Mouse (Mus musculus) testis, adult 2 months (tissue): ENCODE results near the gene Slc4a2.

Experiments used
- CTCF ChIP-seq: fragments of 200-500 bp; IDR thresholded peaks from 2 replicates; pipeline ENCODE4 v1.5.1; 2012; ENCODE audit warnings: low read depth, mild to moderate bottlenecking, inconsistent platforms, low read length, moderate library complexity; ENCODE audit not compliant: control insufficient read depth, insufficient read depth, insufficient replicate concordance
- POLR2A ChIP-seq: fragments of 200-500 bp; IDR thresholded peaks from 2 replicates; pipeline ENCODE4 v1.6.1; 2012; ENCODE audit warnings: low read depth, mild to moderate bottlenecking, inconsistent platforms, low read length, moderate library complexity; ENCODE audit not compliant: control insufficient read depth

DNA sequence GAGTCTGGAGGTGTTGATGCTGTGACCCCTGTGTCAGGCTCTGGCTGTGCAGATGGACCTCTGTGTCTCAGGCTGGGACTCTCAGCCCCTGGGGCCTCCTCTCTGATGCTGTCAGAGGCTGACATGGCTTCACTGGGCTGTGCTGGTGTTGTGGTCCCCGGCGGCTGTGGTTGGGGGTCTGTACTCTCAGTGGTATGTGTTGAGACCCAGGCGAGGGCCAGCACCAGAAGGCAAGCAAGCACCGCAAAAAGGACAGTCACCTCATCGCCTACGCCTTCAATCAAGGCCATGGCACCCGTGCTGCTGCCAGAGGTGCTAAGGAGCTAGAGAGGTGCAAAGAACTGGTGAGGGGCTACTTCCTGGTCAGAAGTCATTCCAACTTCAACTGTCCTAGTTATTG, 23.0 kb downstream of the Slc4a2 start:
- TF ChIP-seq POLR2A (no peak), CTCF (no peak)
